Mouse (Mus musculus): Measurements from ENCODE around the gene Pxdn. TPM values are rescaled to one million over a fixed set of nuclear protein-coding genes. Genes with fewer than 3 reads are reported as not detected.
A peak's percentile ranks its signal among the peaks of the same experiment; 100 is the strongest.

Pxdn gene
- polyA plus RNA-seq, 1 experiment from 2014 or later = 54.5 TPM

DNA sequence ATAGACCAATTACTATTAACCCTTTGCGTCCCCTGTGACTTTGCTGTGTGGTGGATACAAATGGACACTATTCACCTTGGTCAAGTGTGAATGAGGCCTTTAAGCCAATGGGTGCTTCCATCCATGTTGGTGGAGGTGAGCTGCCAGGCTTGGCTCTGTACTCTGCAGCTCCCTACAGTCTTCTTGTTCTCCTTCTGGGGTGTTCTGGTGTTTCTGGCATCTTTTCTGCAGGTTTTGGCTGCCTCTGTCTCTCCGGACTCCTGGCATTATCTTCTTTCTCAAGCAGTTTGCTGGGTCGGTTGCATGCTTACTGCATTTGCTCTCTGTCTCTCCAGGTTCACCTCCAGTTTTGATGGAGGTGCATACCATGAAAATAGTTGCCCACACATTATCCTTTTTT is 7.2 kb downstream of the Pxdn start:
- H3K4me3 ChIP-seq (ENCODE audit: low read depth, low read length) = no peak overlapping the region
- WGBS = 90% methylated on average over 3 of the region's 3 CpGs
- H3K27ac ChIP-seq (ENCODE audit: low read depth, low read length) = no peak overlapping the region
- H3K27me3 ChIP-seq (ENCODE audit: control insufficient read depth, insufficient read depth, low read length) = no peaks in the 10 kb centered on the region
- no peak for ATAC-seq (ENCODE audit: low read depth)
- H3K36me3 ChIP-seq (ENCODE audit: control insufficient read depth, insufficient read depth, low read length) = no peaks in the 10 kb centered on the region
- peaks cover 17% of the 10 kb centered on the region for H3K4me1 ChIP-seq (ENCODE audit: control insufficient read depth, insufficient read depth, low read length)
- H3K4me2 ChIP-seq (ENCODE audit: low read depth, low read length) = no peak overlapping the region
- no peak overlapping the region for H3K9ac ChIP-seq (replicated peaks; ENCODE audit: low read depth, low read length)
- no peaks in the 10 kb centered on the region for H3K9me3 ChIP-seq (ENCODE audit: control insufficient read depth, low read length)

DNA sequence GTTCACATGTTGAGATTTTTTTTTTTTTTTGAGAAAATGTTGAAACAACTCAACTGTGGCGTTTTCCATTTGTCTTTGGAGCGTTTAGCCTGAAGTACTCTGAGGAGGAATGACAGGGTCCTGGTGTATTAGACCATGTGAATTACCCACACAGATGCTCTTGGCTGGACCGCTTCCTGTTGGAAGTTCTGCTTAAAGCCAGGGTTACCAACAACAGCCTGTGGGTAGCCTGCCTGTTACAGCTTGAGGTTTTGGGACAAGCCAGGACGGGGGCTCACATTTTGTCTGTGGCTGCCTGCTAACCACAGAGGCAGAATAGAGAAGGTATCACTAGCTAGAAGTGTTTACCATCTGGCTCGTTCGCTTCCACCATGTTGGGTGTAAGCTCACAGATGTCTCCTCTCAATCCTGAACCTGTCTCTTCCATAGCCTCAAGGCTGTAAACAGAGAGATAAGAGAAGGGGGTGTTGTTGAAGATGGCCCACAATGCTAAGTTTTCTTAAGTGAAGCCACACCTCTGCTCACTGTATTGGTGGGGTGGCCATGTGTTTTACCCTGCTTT is 7.9 kb downstream of the Pxdn start:
- no peak overlapping the region for H3K9ac ChIP-seq (replicated peaks; ENCODE audit: low read depth, low read length)
- H3K36me3 ChIP-seq (ENCODE audit: control insufficient read depth, insufficient read depth, low read length) = no peaks in the 10 kb centered on the region
- H3K27ac ChIP-seq (ENCODE audit: low read depth, low read length) = no peak overlapping the region
- H3K4me3 ChIP-seq (ENCODE audit: low read depth, low read length) = no peak overlapping the region
- no peak overlapping the region for H3K4me2 ChIP-seq (ENCODE audit: low read depth, low read length)
- no peaks in the 10 kb centered on the region for H3K9me3 ChIP-seq (ENCODE audit: control insufficient read depth, low read length)
- peaks cover 11% of the 10 kb centered on the region for H3K4me1 ChIP-seq (ENCODE audit: control insufficient read depth, insufficient read depth, low read length)
- WGBS = 85% methylated on average over 6 of the region's 6 CpGs
- no peaks in the 10 kb centered on the region for H3K27me3 ChIP-seq (ENCODE audit: control insufficient read depth, insufficient read depth, low read length)
- no peak for ATAC-seq (ENCODE audit: low read depth)

DNA sequence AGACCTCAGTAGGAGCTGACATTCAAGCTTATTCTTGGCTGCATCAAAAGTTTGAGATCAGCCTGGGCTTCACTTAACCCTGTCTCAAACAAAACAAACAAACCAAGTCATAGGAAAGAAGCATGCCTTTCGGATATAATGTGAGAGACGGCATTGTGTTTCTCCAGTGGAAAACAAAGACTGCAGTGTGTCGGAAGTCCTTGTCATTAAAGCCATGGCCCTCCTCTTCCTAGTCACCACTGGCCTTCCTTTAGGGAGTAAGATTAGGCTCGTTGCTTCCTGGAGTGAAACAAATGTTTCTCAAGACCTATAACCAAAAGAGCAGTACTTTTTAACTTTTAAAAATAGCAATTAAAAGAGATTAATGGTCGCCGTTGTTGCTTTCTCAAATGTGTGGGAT is 13.6 kb downstream of the Pxdn start:
- H3K9me3 ChIP-seq (ENCODE audit: control insufficient read depth, low read length) = no peaks in the 10 kb centered on the region
- no peaks in the 10 kb centered on the region for H3K27me3 ChIP-seq (ENCODE audit: control insufficient read depth, insufficient read depth, low read length)
- H3K27ac ChIP-seq (ENCODE audit: low read depth, low read length) = no peak overlapping the region
- WGBS = 44% methylated on average over 6 of the region's 6 CpGs
- ATAC-seq (ENCODE audit: low read depth) = no peak
- no peak overlapping the region for H3K4me3 ChIP-seq (ENCODE audit: low read depth, low read length)
- H3K4me2 ChIP-seq (ENCODE audit: low read depth, low read length) = no peak overlapping the region
- H3K4me1 ChIP-seq (ENCODE audit: control insufficient read depth, insufficient read depth, low read length) = peaks cover 22% of the 10 kb centered on the region; the same call in 1 of the 2 replicates
- H3K9ac ChIP-seq (replicated peaks; ENCODE audit: low read depth, low read length) = no peak overlapping the region
- no peaks in the 10 kb centered on the region for H3K36me3 ChIP-seq (ENCODE audit: control insufficient read depth, insufficient read depth, low read length)

DNA sequence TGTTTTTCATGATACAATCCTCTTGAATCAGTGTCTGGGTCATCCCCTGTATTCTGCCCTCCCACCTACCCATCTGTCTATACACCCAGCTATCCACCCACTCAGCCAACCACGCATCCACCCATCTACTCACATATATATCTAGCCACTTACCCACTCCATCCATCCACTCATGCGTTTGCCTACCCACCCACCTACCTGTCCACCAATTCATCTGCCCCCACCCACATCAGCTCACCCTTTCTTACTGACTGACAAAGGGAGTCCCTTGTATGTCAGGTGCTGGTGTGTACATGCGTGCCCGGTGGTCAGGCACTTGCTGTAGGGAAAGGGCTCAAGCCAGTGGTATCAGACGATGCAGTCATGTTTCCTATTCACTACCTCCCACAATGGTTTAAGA is 14.1 kb downstream of the Pxdn start:
- Histone ChIP-seq H3K4me2 (ENCODE audit: low read depth, low read length) (no peak overlapping the region), H3K4me3 (ENCODE audit: low read depth, low read length) (no peak overlapping the region), H3K27ac (ENCODE audit: low read depth, low read length) (no peak overlapping the region), H3K9ac (replicated peaks; ENCODE audit: low read depth, low read length) (no peak overlapping the region), H3K27me3 (ENCODE audit: control insufficient read depth, insufficient read depth, low read length) (no peaks in the 10 kb centered on the region), H3K4me1 (ENCODE audit: control insufficient read depth, insufficient read depth, low read length) (peaks cover 22% of the 10 kb centered on the region; the same call in 1 of the 2 replicates), H3K36me3 (ENCODE audit: control insufficient read depth, insufficient read depth, low read length) (no peaks in the 10 kb centered on the region), H3K9me3 (ENCODE audit: control insufficient read depth, low read length) (no peaks in the 10 kb centered on the region)
- WGBS = 90% methylated on average over 5 of the region's 5 CpGs
- 0 out of 2 replicates have a peak, but pooled peaks have one; percentile 25 for ATAC-seq (ENCODE audit: low read depth)

DNA sequence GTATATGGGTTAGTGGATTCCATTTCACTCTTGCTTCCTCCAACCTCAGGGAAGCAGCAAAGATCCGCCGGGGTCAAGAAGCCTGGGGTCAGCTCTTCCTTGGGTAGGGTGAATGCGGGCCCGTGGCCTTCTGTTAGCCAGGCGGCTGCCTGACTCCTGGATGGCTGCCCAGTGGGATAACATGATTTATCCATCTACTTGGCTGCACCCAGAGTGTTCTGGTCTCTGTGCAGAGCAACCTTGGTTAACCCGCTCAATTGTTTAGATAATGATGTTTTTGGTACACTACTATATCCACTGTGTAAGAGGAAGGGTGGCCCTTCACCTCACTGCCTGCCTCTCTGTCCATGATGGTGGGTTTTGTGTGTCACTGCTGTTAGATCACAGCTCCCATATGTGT is 14.7 kb downstream of the Pxdn start:
- 52% methylated on average over 6 of the region's 6 CpGs for WGBS
- Histone ChIP-seq H3K4me3 (ENCODE audit: low read depth, low read length) (no peak overlapping the region), H3K27ac (ENCODE audit: low read depth, low read length) (no peak overlapping the region), H3K4me2 (ENCODE audit: low read depth, low read length) (no peak overlapping the region), H3K27me3 (ENCODE audit: control insufficient read depth, insufficient read depth, low read length) (no peaks in the 10 kb centered on the region), H3K4me1 (ENCODE audit: control insufficient read depth, insufficient read depth, low read length) (peaks cover 22% of the 10 kb centered on the region; the same call in 1 of the 2 replicates), H3K36me3 (ENCODE audit: control insufficient read depth, insufficient read depth, low read length) (no peaks in the 10 kb centered on the region), H3K9ac (replicated peaks; ENCODE audit: low read depth, low read length) (no peak overlapping the region), H3K9me3 (ENCODE audit: control insufficient read depth, low read length) (no peaks in the 10 kb centered on the region)
- peak; percentile 25; the same call in 1 of the 2 replicates for ATAC-seq (ENCODE audit: low read depth)

DNA sequence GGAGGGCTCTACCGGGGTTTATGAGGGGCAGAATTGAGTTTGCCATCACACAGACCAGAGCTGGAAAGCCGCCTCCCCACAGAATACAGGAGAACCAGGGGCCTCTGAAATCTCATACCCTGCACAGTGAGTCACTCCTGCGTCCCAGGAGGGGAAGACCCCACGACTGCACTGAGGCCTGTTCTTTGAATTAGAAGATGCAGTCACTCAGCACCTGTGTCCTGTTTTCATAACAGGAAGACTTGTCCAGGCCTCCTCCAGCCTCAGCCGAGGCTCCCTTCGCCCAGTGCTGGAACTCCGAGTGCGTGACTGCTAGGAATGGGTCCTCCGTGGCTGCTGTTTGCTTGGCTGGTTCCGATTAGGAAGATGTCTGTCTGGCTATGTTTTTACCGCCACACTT is 16.6 kb downstream of the Pxdn start:
- Histone ChIP-seq H3K9me3 (ENCODE audit: control insufficient read depth, low read length) (no peaks in the 10 kb centered on the region), H3K27ac (ENCODE audit: low read depth, low read length) (peak overlapping the region; percentile 44), H3K4me2 (ENCODE audit: low read depth, low read length) (no peak overlapping the region), H3K36me3 (ENCODE audit: control insufficient read depth, insufficient read depth, low read length) (no peaks in the 10 kb centered on the region), H3K27me3 (ENCODE audit: control insufficient read depth, insufficient read depth, low read length) (no peaks in the 10 kb centered on the region), H3K9ac (replicated peaks; ENCODE audit: low read depth, low read length) (no peak overlapping the region), H3K4me3 (ENCODE audit: low read depth, low read length) (no peak overlapping the region), H3K4me1 (ENCODE audit: control insufficient read depth, insufficient read depth, low read length) (peaks cover 22% of the 10 kb centered on the region; the same call in 1 of the 2 replicates)
- ATAC-seq (ENCODE audit: low read depth) = no peak
- WGBS = 38% methylated on average over 11 of the region's 11 CpGs

DNA sequence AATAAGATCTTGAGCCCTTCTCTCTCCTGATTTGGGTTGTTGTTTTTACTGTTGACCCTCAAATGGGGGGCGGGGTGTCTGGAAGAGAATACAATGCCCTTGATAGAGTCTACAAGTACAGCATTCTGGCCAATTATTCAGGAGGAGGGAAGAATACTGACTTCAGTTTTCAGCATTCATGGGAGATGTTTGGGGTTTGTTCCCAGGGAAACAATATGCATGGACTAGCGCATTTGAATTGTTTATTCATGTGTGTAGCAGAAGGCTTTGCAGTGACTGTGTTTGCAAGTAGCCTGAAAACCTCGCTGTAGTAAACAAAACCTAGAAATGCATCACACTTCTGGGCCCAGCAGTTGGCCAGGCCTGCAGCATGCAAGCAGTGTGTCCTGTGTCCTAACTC is 17.1 kb downstream of the Pxdn start:
- Histone ChIP-seq H3K9me3 (ENCODE audit: control insufficient read depth, low read length) (no peaks in the 10 kb centered on the region), H3K4me3 (ENCODE audit: low read depth, low read length) (no peak overlapping the region), H3K9ac (replicated peaks; ENCODE audit: low read depth, low read length) (no peak overlapping the region), H3K4me2 (ENCODE audit: low read depth, low read length) (no peak overlapping the region), H3K4me1 (ENCODE audit: control insufficient read depth, insufficient read depth, low read length) (peaks cover 22% of the 10 kb centered on the region; the same call in 1 of the 2 replicates), H3K36me3 (ENCODE audit: control insufficient read depth, insufficient read depth, low read length) (no peaks in the 10 kb centered on the region), H3K27me3 (ENCODE audit: control insufficient read depth, insufficient read depth, low read length) (no peaks in the 10 kb centered on the region), H3K27ac (ENCODE audit: low read depth, low read length) (peak overlapping the region; percentile 44)
- WGBS = 35% methylated on average over 3 of the region's 3 CpGs
- ATAC-seq (ENCODE audit: low read depth) = no peak

DNA sequence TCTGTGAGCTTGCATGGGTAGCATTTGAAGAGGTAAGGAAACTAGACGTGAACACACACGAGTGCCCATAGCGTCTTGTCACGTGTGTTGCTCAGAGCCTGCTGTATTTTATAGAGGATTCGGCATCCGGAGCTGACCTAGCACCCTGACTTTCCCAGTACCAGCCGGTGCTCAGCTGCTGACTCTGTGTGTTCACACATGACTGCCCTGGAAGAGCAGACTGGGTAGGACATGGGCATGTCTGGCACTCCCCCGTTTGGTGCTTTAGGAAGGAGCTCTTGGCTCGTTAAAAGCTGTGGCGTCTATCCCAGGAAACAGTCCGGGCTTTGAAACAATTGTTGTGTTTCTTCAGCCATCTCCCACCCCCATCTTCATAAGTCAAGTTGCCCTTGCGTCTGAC is 19.6 kb downstream of the Pxdn start:
- WGBS = 72% methylated on average over 12 of the region's 12 CpGs
- Histone ChIP-seq H3K9me3 (ENCODE audit: control insufficient read depth, low read length) (no peaks in the 10 kb centered on the region), H3K4me2 (ENCODE audit: low read depth, low read length) (no peak overlapping the region), H3K4me1 (ENCODE audit: control insufficient read depth, insufficient read depth, low read length) (peaks cover 18% of the 10 kb centered on the region; the same call in 1 of the 2 replicates), H3K36me3 (ENCODE audit: control insufficient read depth, insufficient read depth, low read length) (no peaks in the 10 kb centered on the region), H3K4me3 (ENCODE audit: low read depth, low read length) (no peak overlapping the region), H3K27ac (ENCODE audit: low read depth, low read length) (no peak overlapping the region), H3K9ac (replicated peaks; ENCODE audit: low read depth, low read length) (no peak overlapping the region), H3K27me3 (ENCODE audit: control insufficient read depth, insufficient read depth, low read length) (no peaks in the 10 kb centered on the region)
- peak; percentile 44; the same call in 1 of the 2 replicates for ATAC-seq (ENCODE audit: low read depth)

DNA sequence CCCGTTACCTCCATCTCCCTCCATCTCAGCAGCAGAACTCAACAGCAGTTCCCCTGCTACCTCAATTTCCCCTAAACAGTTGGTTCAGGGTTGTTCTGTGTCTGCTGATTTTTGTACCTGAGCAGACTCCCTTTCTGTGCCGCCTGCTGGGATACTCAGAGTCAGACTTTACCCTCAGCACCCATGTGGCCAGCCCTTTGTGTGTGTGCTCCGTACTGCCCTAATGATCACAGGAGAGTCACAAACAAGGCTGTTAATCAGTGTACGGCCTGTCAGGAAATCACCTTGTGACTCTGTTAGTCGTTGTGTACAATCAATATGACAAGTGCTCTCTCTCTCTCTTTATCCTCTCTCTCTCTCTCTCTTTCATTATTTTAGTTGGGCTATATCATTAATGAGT is 21.2 kb downstream of the Pxdn start:
- no peaks in the 10 kb centered on the region for H3K9me3 ChIP-seq (ENCODE audit: control insufficient read depth, low read length)
- H3K4me1 ChIP-seq (ENCODE audit: control insufficient read depth, insufficient read depth, low read length) = peaks cover 10% of the 10 kb centered on the region; the same call in 1 of the 2 replicates
- no peak for ATAC-seq (ENCODE audit: low read depth)
- H3K36me3 ChIP-seq (ENCODE audit: control insufficient read depth, insufficient read depth, low read length) = no peaks in the 10 kb centered on the region
- 61% methylated on average over 5 of the region's 5 CpGs for WGBS
- H3K4me3 ChIP-seq (ENCODE audit: low read depth, low read length) = no peak overlapping the region
- no peak overlapping the region for H3K9ac ChIP-seq (replicated peaks; ENCODE audit: low read depth, low read length)
- no peaks in the 10 kb centered on the region for H3K27me3 ChIP-seq (ENCODE audit: control insufficient read depth, insufficient read depth, low read length)
- H3K27ac ChIP-seq (ENCODE audit: low read depth, low read length) = no peak overlapping the region
- no peak overlapping the region for H3K4me2 ChIP-seq (ENCODE audit: low read depth, low read length)

Data from neural tube, embryonic 14.5 days (tissue).